Mouse (Mus musculus): Measurements from ENCODE around the gene Duoxa2. TPM values are rescaled to one million over a fixed set of nuclear protein-coding genes. Genes with fewer than 3 reads are reported as not detected.

The Duoxa2 gene
- polyA plus RNA-seq, 1 experiment from 2014 or later, result 98.8 TPM

DNA sequence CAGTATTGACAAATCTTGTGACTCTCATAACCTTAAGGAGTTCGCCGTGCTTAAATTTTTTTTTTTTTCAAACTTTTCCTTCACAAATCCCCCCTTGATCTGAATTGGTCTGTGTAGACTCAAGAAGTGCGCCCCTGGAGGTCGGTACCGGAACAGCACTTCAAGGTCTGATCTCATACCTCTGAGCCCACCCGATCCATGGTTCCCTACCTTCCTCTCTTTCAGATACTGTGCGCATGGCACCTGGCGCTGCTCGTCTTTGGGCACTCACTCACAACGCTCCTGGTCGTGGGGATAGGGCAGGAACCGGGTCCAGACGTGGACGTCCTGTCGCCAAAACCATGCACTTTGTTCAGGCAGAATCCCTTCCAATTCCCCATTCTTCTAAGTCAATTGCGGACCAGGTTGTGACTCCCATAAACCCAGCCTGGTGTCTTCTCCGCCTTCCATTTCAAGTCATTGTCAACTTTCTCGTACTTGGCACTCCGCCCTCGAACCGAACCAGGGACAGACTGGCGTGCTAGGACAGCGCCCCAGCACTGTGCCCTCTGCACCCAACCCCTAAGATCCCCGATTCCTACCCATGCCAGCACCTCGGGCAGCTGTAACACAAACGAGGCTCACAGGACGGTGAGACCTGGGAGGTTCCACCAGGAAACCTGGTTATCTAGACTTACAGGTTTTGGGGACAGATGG lies 14.2 kb downstream of the Duoxa2 start:
- Histone ChIP-seq H3K4me2 (replicated peaks; ENCODE audit: low read depth) (peak overlapping the region; percentile 56), H3K9me3 (ENCODE audit: control insufficient read depth, low read length) (no peaks in the 10 kb centered on the region), H3K9ac (ENCODE audit: low read length) (no peak overlapping the region), H3K36me3 (ENCODE audit: control insufficient read depth, insufficient read depth, low read length) (no peaks in the 10 kb centered on the region), H3K27me3 (ENCODE audit: control insufficient read depth, insufficient read depth, low read length) (no peaks in the 10 kb centered on the region), H3K4me1 (replicated peaks; ENCODE audit: control insufficient read depth, insufficient read depth) (no peaks in the 10 kb centered on the region; the same call in 1 of the 2 replicates), H3K27ac (replicated peaks) (peak overlapping the region; percentile 70), H3K4me3 (ENCODE audit: low read depth, low read length) (peak overlapping the region; percentile 36)
- TF ChIP-seq EP300 (optimal IDR thresholded peaks at IDR 0.05), result no peak
- TF ChIP-seq CTCF (IDR thresholded peaks at IDR 0.05; ENCODE audit: low read depth), result peak; percentile 75
- WGBS, result 2% methylated on average over 27 of the region's 27 CpGs
- peak; percentile 51; the same call in 1 of the 2 replicates for ATAC-seq (ENCODE audit: low FRiP score, low TSS enrichment)
- peak; percentile 71 for DNase-seq (ENCODE audit: low spot score)

DNA sequence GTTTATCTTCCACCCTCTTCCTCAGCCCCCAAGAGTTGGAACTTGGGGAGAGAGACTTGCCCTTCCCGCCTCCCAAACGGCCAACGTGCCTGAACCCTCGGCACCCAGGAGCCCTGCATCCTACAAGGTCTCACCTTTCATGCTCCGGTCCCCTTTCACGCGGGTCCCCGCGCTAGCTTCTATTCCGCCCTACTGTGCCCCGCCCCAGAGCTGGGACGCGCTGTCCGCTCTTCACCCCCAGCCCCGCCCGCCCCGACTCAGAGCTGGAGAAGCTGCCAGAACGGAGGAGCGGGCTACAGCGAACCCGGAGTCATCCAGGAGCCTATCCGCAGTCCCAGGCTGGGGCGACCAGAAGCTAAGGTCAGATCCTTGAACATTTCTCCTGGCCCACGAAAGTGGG lies 14.8 kb downstream of the Duoxa2 start, which contains the start of gene Duoxa1:
Gene Duoxa1 (minus strand): TSS at position 195 of the 400 bp plus-strand sequence.
- H3K4me1 ChIP-seq (replicated peaks; ENCODE audit: control insufficient read depth, insufficient read depth), result no peaks in the 10 kb centered on the region; the same call in 1 of the 2 replicates
- peak within 1 kb of the TSS; percentile 56 for H3K4me2 ChIP-seq (replicated peaks; ENCODE audit: low read depth)
- peak; percentile 66 for ATAC-seq (ENCODE audit: low FRiP score, low TSS enrichment)
- no peak for DNase-seq (ENCODE audit: low spot score)
- H3K9me3 ChIP-seq (ENCODE audit: control insufficient read depth, low read length), result no peaks in the 10 kb centered on the region
- H3K27ac ChIP-seq (replicated peaks), result peak within 1 kb of the TSS; percentile 70
- TF ChIP-seq CTCF (IDR thresholded peaks at IDR 0.05; ENCODE audit: low read depth) (no peak), EP300 (optimal IDR thresholded peaks at IDR 0.05) (no peak)
- 2% methylated on average over 24 of the region's 24 CpGs for WGBS
- H3K27me3 ChIP-seq (ENCODE audit: control insufficient read depth, insufficient read depth, low read length), result no peaks in the 10 kb centered on the region
- peak within 1 kb of the TSS; percentile 51 for H3K9ac ChIP-seq (ENCODE audit: low read length)
- no peaks in the 10 kb centered on the region for H3K36me3 ChIP-seq (ENCODE audit: control insufficient read depth, insufficient read depth, low read length)
- H3K4me3 ChIP-seq (ENCODE audit: low read depth, low read length), result peak within 1 kb of the TSS; percentile 36

- Histone ChIP-seq H3K36me3 (ENCODE audit: control insufficient read depth, insufficient read depth, low read length) (no peaks in the 10 kb centered on the region), H3K4me3 (ENCODE audit: low read depth, low read length) (no peak within 1 kb of the TSS), H3K4me2 (replicated peaks; ENCODE audit: low read depth) (no peak within 1 kb of the TSS), H3K9ac (ENCODE audit: low read length) (no peak within 1 kb of the TSS), H3K27ac (replicated peaks) (no peak within 1 kb of the TSS), H3K9me3 (ENCODE audit: control insufficient read depth, low read length) (no peaks in the 10 kb centered on the region), H3K27me3 (ENCODE audit: control insufficient read depth, insufficient read depth, low read length) (no peaks in the 10 kb centered on the region), H3K4me1 (replicated peaks; ENCODE audit: control insufficient read depth, insufficient read depth) (no peaks in the 10 kb centered on the region; the same call in 1 of the 2 replicates)
- TF ChIP-seq EP300 (optimal IDR thresholded peaks at IDR 0.05) (no peak), CTCF (IDR thresholded peaks at IDR 0.05; ENCODE audit: low read depth) (no peak)
- DNase-seq (ENCODE audit: low spot score) (no peak), ATAC-seq (ENCODE audit: low FRiP score, low TSS enrichment) (no peak)
- 87% methylated on average over 7 of the region's 7 CpGs for WGBS
These were observed 16.7 kb downstream of the Duoxa2 start, which contains the start of gene Duox1 for GRCm38 (mm10) chr2:122315372-122315771. Gene Duox1 (plus strand): TSS chr2:122315672.

DNA sequence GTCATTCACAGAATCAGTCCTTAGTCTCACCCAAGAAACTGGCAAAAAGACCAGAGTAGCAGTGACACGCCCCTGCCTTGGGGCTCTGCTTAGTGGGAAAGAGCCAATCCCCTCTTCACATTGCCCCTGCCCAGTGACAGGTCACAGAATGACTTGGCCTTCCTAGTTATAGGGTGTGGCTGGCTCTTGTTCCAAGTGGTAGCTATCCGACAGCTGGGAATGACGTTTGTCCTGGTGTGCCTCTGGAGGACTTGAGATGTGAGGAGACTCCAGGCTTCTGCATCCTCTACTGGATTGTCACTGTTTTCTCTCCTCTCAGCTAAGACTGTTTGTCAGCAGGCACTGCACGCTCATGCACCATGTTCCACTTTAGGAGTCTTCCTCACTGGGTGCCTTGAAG lies 18.7 kb downstream of the Duoxa2 start:
- DNase-seq (ENCODE audit: low spot score), result no peak
- Histone ChIP-seq H3K9me3 (ENCODE audit: control insufficient read depth, low read length) (no peaks in the 10 kb centered on the region), H3K36me3 (ENCODE audit: control insufficient read depth, insufficient read depth, low read length) (no peaks in the 10 kb centered on the region), H3K4me2 (replicated peaks; ENCODE audit: low read depth) (no peak overlapping the region), H3K27ac (replicated peaks) (no peak overlapping the region), H3K9ac (ENCODE audit: low read length) (no peak overlapping the region), H3K4me1 (replicated peaks; ENCODE audit: control insufficient read depth, insufficient read depth) (no peaks in the 10 kb centered on the region; the same call in 1 of the 2 replicates), H3K27me3 (ENCODE audit: control insufficient read depth, insufficient read depth, low read length) (no peaks in the 10 kb centered on the region), H3K4me3 (ENCODE audit: low read depth, low read length) (no peak overlapping the region)
- no peak for ATAC-seq (ENCODE audit: low FRiP score, low TSS enrichment)
- TF ChIP-seq EP300 (optimal IDR thresholded peaks at IDR 0.05) (no peak), CTCF (IDR thresholded peaks at IDR 0.05; ENCODE audit: low read depth) (no peak)
- 59% methylated on average over 4 of the region's 4 CpGs for WGBS

- ATAC-seq (ENCODE audit: low FRiP score, low TSS enrichment), result no peak
These were observed 25.3 kb downstream of the Duoxa2 start for GRCm38 (mm10) chr2:122323960-122324359.

DNA sequence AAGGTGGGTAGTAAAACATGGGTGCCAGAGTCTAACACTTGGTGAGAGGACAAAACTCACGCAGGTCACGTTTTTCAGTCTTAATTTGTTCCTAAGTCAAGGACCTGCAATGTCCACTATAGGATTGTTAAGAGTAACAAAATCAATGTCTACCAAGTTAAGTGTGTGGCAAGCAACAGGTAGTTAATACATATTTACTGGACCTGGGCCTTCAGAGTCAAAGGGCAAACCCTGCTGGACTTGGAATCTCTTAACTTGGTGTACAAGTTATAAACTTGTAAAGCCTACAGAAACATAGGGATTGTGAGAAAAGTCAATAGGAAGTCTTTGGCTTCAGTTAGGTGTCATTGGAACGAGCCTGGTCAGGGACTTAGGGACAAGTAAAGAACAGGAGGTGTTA lies 25.9 kb downstream of the Duoxa2 start:
- ATAC-seq (ENCODE audit: low FRiP score, low TSS enrichment) (no peak), DNase-seq (ENCODE audit: low spot score) (no peak)
- no peaks in the 10 kb centered on the region for H3K9me3 ChIP-seq (ENCODE audit: control insufficient read depth, low read length)
- H3K4me2 ChIP-seq (replicated peaks; ENCODE audit: low read depth), result no peak overlapping the region
- H3K27me3 ChIP-seq (ENCODE audit: control insufficient read depth, insufficient read depth, low read length), result no peaks in the 10 kb centered on the region
- H3K27ac ChIP-seq (replicated peaks), result no peak overlapping the region
- no peak overlapping the region for H3K9ac ChIP-seq (ENCODE audit: low read length)
- 74% methylated on average over 3 of the region's 3 CpGs for WGBS
- no peaks in the 10 kb centered on the region for H3K4me1 ChIP-seq (replicated peaks; ENCODE audit: control insufficient read depth, insufficient read depth)
- no peak overlapping the region for H3K4me3 ChIP-seq (ENCODE audit: low read depth, low read length)
- no peaks in the 10 kb centered on the region for H3K36me3 ChIP-seq (ENCODE audit: control insufficient read depth, insufficient read depth, low read length)
- no peak for TF ChIP-seq CTCF (IDR thresholded peaks at IDR 0.05; ENCODE audit: low read depth)
- no peak for TF ChIP-seq EP300 (optimal IDR thresholded peaks at IDR 0.05)

More at GRCm38 (mm10) chr2:122323960-122324359, 25.3 kb downstream of the Duoxa2 start:
- Histone ChIP-seq H3K27ac (replicated peaks) (no peak overlapping the region), H3K9ac (ENCODE audit: low read length) (no peak overlapping the region), H3K27me3 (ENCODE audit: control insufficient read depth, insufficient read depth, low read length) (no peaks in the 10 kb centered on the region), H3K4me2 (replicated peaks; ENCODE audit: low read depth) (no peak overlapping the region), H3K9me3 (ENCODE audit: control insufficient read depth, low read length) (no peaks in the 10 kb centered on the region), H3K36me3 (ENCODE audit: control insufficient read depth, insufficient read depth, low read length) (no peaks in the 10 kb centered on the region), H3K4me3 (ENCODE audit: low read depth, low read length) (no peak overlapping the region), H3K4me1 (replicated peaks; ENCODE audit: control insufficient read depth, insufficient read depth) (no peaks in the 10 kb centered on the region)
- WGBS, result 49% methylated on average over 3 of the region's 3 CpGs
- TF ChIP-seq CTCF (IDR thresholded peaks at IDR 0.05; ENCODE audit: low read depth) (no peak), EP300 (optimal IDR thresholded peaks at IDR 0.05) (no peak)
- no peak for DNase-seq (ENCODE audit: low spot score)
